ENCODE assay signal across 9 mouse cellular contexts in genomic region chr13:58359304-58359653, GRCm38 (mm10). TPM values are rescaled to one million over a fixed set of nuclear protein-coding genes. Genes with fewer than 3 reads are reported as not detected.
DNase-seq lines count a peak whose midpoint lies in the region; ATAC-seq and TF ChIP-seq lines count a peak whose summit lies in the region.
"Had no signal": no experiment of that assay in that cellular context is flagged by ENCODE, and none has a peak within 500 bp of the region (broad histone marks: within the 10 kb centered on the region; RNA-seq: fewer than 3 reads in every experiment).

No protein-coding gene starts in this region.

- H3K4me1 ChIP-seq in kidney, embryonic 14.5 days (ENCODE audit: control insufficient read depth, insufficient read depth, low read length): no peaks in the 10 kb centered on the region
- no peaks in the 10 kb centered on the region for H3K4me1 ChIP-seq in cortical plate, adult 2 months (ENCODE audit: control insufficient read depth, insufficient read depth, low read length)
- H3K4me1 ChIP-seq in hindbrain, embryonic 16.5 days (ENCODE audit: control insufficient read depth, insufficient read depth, low read depth, low read length): no peaks in the 10 kb centered on the region
- H3K4me1 ChIP-seq in midbrain, embryonic 13.5 days (replicated peaks): no peaks in the 10 kb centered on the region; the same call in 1 of the 2 replicates

- DNase-seq in kidney, postnatal 14 days: no peak
- DNase-seq in urinary bladder, postnatal 25 days (ENCODE audit: low spot score): no peak
- no peak for DNase-seq in thymus, postnatal 25 days
- DNase-seq in layer of hippocampus, postnatal 14 days (ENCODE audit: low spot score in 2 of 2): no peak

- no peaks in the 10 kb centered on the region for H3K27me3 ChIP-seq in kidney, embryonic 14.5 days (ENCODE audit: control insufficient read depth, insufficient read depth, low read length)
- H3K27me3 ChIP-seq in hindbrain, embryonic 16.5 days (replicated peaks; ENCODE audit: control insufficient read depth, insufficient read depth, low read length): no peaks in the 10 kb centered on the region
- 0 out of 2 replicates have a peak, but pooled peaks cover 3% of the 10 kb centered on the region for H3K27me3 ChIP-seq in midbrain, embryonic 13.5 days

- ATAC-seq in kidney, embryonic 14.5 days (ENCODE audit: low FRiP score, low TSS enrichment): peak; percentile 83
- ATAC-seq in hindbrain, embryonic 16.5 days: no peak; the same call in 1 of the 2 replicates
- no peak; the same call in 1 of the 2 replicates for ATAC-seq in midbrain, embryonic 13.5 days

- peak overlapping the region; percentile 62 for H3K4me3 ChIP-seq in kidney, embryonic 14.5 days (ENCODE audit: low read length)
- peak overlapping the region; percentile 30 for H3K4me3 ChIP-seq in cortical plate, adult 2 months (ENCODE audit: insufficient read depth, low read length)
- peak overlapping the region; percentile 51 for H3K4me3 ChIP-seq in hindbrain, embryonic 16.5 days (ENCODE audit: low read length)
- H3K4me3 ChIP-seq in midbrain, embryonic 13.5 days (replicated peaks): peak overlapping the region; percentile 70

- H3K9me3 ChIP-seq in kidney, embryonic 14.5 days (ENCODE audit: control insufficient read depth, low read length): no peaks in the 10 kb centered on the region
- no peaks in the 10 kb centered on the region for H3K9me3 ChIP-seq in hindbrain, embryonic 16.5 days (ENCODE audit: control insufficient read depth, low read length)
- no peaks in the 10 kb centered on the region for H3K9me3 ChIP-seq in midbrain, embryonic 13.5 days

- no peak overlapping the region for H3K27ac ChIP-seq in kidney, embryonic 14.5 days (ENCODE audit: low read depth, low read length)
- H3K27ac ChIP-seq in cortical plate, adult 2 months (ENCODE audit: insufficient read depth, low read length): no peak overlapping the region
- no peak overlapping the region for H3K27ac ChIP-seq in hindbrain, embryonic 16.5 days (ENCODE audit: low read depth, low read length)
- no peak overlapping the region for H3K27ac ChIP-seq in midbrain, embryonic 13.5 days
- H3K27ac ChIP-seq: macrophage had no signal

- H3K36me3 ChIP-seq in kidney, embryonic 14.5 days (ENCODE audit: control insufficient read depth, insufficient read depth, low read length): no peaks in the 10 kb centered on the region
- H3K36me3 ChIP-seq in hindbrain, embryonic 16.5 days (ENCODE audit: control insufficient read depth, insufficient read depth, low read length): no peaks in the 10 kb centered on the region
- H3K36me3 ChIP-seq in midbrain, embryonic 13.5 days: no peaks in the 10 kb centered on the region

- no peak for TF ChIP-seq CTCF in cortical plate, adult 2 months (IDR thresholded peaks at IDR 0.05; ENCODE audit: extremely low read depth, insufficient read depth, low read length)

- no peak for TF ChIP-seq POLR2A in cortical plate, adult 2 months (IDR thresholded peaks at IDR 0.05; ENCODE audit: extremely low read depth, insufficient read depth, low read length)

- H3K4me2 ChIP-seq in kidney, embryonic 14.5 days (replicated peaks; ENCODE audit: low read depth, low read length): peak overlapping the region; percentile 97
- peak overlapping the region; percentile 93 for H3K4me2 ChIP-seq in hindbrain, embryonic 16.5 days (ENCODE audit: low read length)
- H3K4me2 ChIP-seq in midbrain, embryonic 13.5 days (replicated peaks): peak overlapping the region; percentile 77

- no peak overlapping the region for H3K9ac ChIP-seq in kidney, embryonic 14.5 days (ENCODE audit: low read depth, low read length)
- peak overlapping the region; percentile 66 for H3K9ac ChIP-seq in hindbrain, embryonic 16.5 days (ENCODE audit: low read depth, low read length)
- H3K9ac ChIP-seq in midbrain, embryonic 13.5 days (replicated peaks): peak overlapping the region; percentile 70

- 5% methylated on average over 7 of the region's 7 CpGs for WGBS in kidney, embryonic 14.5 days
- WGBS in hindbrain, embryonic 16.5 days: 5% methylated on average over 7 of the region's 7 CpGs
- WGBS in midbrain, embryonic 13.5 days: 4% methylated on average over 7 of the region's 7 CpGs

RNA-seq across cellular contexts. Expression of gene Kif27, which starts 0.4 kb away (rescaled TPM):
- 0.80 and 1.2 TPM in 2 replicates for polyA plus RNA-seq in kidney, embryonic 14.5 days (2014; fragmentation: Nextera tagmentation; extraction: Ambion mirVana)
- polyA plus RNA-seq in cortical plate, adult 2 months (2012; rRNA removed): 1.5 and 1.6 TPM in 2 replicates
- polyA plus RNA-seq in hindbrain, embryonic 16.5 days (2015; fragmentation: Nextera tagmentation; extraction: Ambion mirVana): 1.7 and 2.2 TPM in 2 replicates
- 1.2 and 1.4 TPM in 2 replicates for polyA plus RNA-seq in midbrain, embryonic 13.5 days (2015; fragmentation: Nextera tagmentation; extraction: Ambion mirVana)
- total RNA-seq in layer of hippocampus, postnatal 14 days (2021): 1 to 10 TPM; 2.0 to 3.6 TPM

RNA-seq across cellular contexts. Expression of gene 2210016F16Rik, which starts 25.7 kb away (rescaled TPM):
- 28.2 and 29.3 TPM in 2 replicates for polyA plus RNA-seq in kidney, embryonic 14.5 days (2014; fragmentation: Nextera tagmentation; extraction: Ambion mirVana)
- polyA plus RNA-seq in cortical plate, adult 2 months (2012; rRNA removed): 7.8 and 8.3 TPM in 2 replicates
- 22.1 and 23.7 TPM in 2 replicates for polyA plus RNA-seq in hindbrain, embryonic 16.5 days (2015; fragmentation: Nextera tagmentation; extraction: Ambion mirVana)
- polyA plus RNA-seq in midbrain, embryonic 13.5 days (2015; fragmentation: Nextera tagmentation; extraction: Ambion mirVana): 23.6 and 24.0 TPM in 2 replicates
- total RNA-seq in layer of hippocampus, postnatal 14 days (2021): 1 to 10 TPM; 5.7 to 6.3 TPM

RNA-seq across cellular contexts. Expression of gene Rmi1, which starts 42.8 kb away (rescaled TPM):
- polyA plus RNA-seq in kidney, embryonic 14.5 days (2014; fragmentation: Nextera tagmentation; extraction: Ambion mirVana): 21.6 and 27.2 TPM in 2 replicates
- polyA plus RNA-seq in cortical plate, adult 2 months (2012; rRNA removed): 12.2 and 13.3 TPM in 2 replicates
- polyA plus RNA-seq in hindbrain, embryonic 16.5 days (2015; fragmentation: Nextera tagmentation; extraction: Ambion mirVana): 22.2 and 24.2 TPM in 2 replicates
- 23.4 and 26.0 TPM in 2 replicates for polyA plus RNA-seq in midbrain, embryonic 13.5 days (2015; fragmentation: Nextera tagmentation; extraction: Ambion mirVana)
- 10 to 100 TPM; 16.3 to 16.6 TPM for total RNA-seq in layer of hippocampus, postnatal 14 days (2021)

RNA-seq across cellular contexts. Expression of gene Hnrnpk, which starts 43.9 kb away (rescaled TPM):
- polyA plus RNA-seq in kidney, embryonic 14.5 days (2014; fragmentation: Nextera tagmentation; extraction: Ambion mirVana): 1,295 and 1,786 TPM in 2 replicates
- polyA plus RNA-seq in cortical plate, adult 2 months (2012; rRNA removed): 341 and 350 TPM in 2 replicates
- 1,201 and 1,280 TPM in 2 replicates for polyA plus RNA-seq in hindbrain, embryonic 16.5 days (2015; fragmentation: Nextera tagmentation; extraction: Ambion mirVana)
- polyA plus RNA-seq in midbrain, embryonic 13.5 days (2015; fragmentation: Nextera tagmentation; extraction: Ambion mirVana): 1,943 and 2,055 TPM in 2 replicates
- total RNA-seq in layer of hippocampus, postnatal 14 days (2021): 100 to 1,000 TPM; 716 to 724 TPM
